Mouse (Mus musculus) kidney, embryonic 14.5 days (tissue): ENCODE measurements around the gene Scarb1. TPM values are rescaled to one million over a fixed set of nuclear protein-coding genes. Genes with fewer than 3 reads are reported as not detected.

Experiments
- ATAC-seq: fragments of 200-750 bp; cut with Nextera tagmentation; 2 replicates; pipeline ENCODE4 v1.8.0; 2017; ENCODE audit warnings: moderate number of reproducible peaks, mild to moderate bottlenecking, moderate TSS enrichment, moderate library complexity; ENCODE audit not compliant: low FRiP score, low TSS enrichment
- H3K27ac ChIP-seq: fragments of 300-500 bp; sonication (generic); 2 replicates; pipeline ENCODE4 v1.5.1; 2014; ENCODE audit warnings: low read depth, mild to moderate bottlenecking, low read length, moderate library complexity, mixed read lengths
- H3K27me3 ChIP-seq: fragments of 300-500 bp; sonication (generic); 2 replicates; pipeline ENCODE4 v1.6.1; 2014; ENCODE audit warnings: mild to moderate bottlenecking, low read length; ENCODE audit not compliant: control insufficient read depth, insufficient read depth
- H3K36me3 ChIP-seq: fragments of 300-500 bp; sonication (generic); 2 replicates; pipeline ENCODE4 v1.6.1; 2014; ENCODE audit warnings: low read length, mixed read lengths; ENCODE audit not compliant: control insufficient read depth, insufficient read depth
- H3K4me1 ChIP-seq: fragments of 300-500 bp; sonication (generic); 2 replicates; pipeline ENCODE4 v1.6.1; 2014; ENCODE audit warnings: low read length, mixed read lengths; ENCODE audit not compliant: control insufficient read depth, insufficient read depth
- H3K4me2 ChIP-seq: fragments of 300-500 bp; sonication (generic); replicated peaks from 2 replicates; pipeline ENCODE4 v1.6.1; 2014; ENCODE audit warnings: low read depth, mild to moderate bottlenecking, low read length
- H3K4me3 ChIP-seq: fragments of 300-500 bp; sonication (generic); 2 replicates; pipeline ENCODE4 v1.5.1; 2014; ENCODE audit warnings: mild to moderate bottlenecking, low read length
- H3K9ac ChIP-seq: fragments of 300-500 bp; sonication (generic); 2 replicates; pipeline ENCODE4 v1.6.1; 2014; ENCODE audit warnings: low read depth, mild to moderate bottlenecking, low read length, moderate library complexity
- H3K9me3 ChIP-seq: fragments of 300-500 bp; sonication (generic); 2 replicates; pipeline ENCODE4 v1.6.1; 2016; ENCODE audit warnings: low read length; ENCODE audit not compliant: control insufficient read depth
- WGBS: fragments of 180-500 bp; shearing (Covaris S2); extraction: QIAGEN DNeasy Blood & Tissue Kit; methylation state at CpG from one replicate; pipeline ENCODE4 v1.1.7; 2014; 5-methylcytosine and 5-hydroxymethylcytosine counted together
- polyA plus RNA-seq: library from polyadenylated mRNA; unstranded; fragments of >200 nt; fragmentation: Nextera tagmentation; extraction: Ambion mirVana; gene quantifications from 2 replicates; pipeline ENCODE4 v1.2.1, GENCODE M21; 2014

Scarb1 gene
- polyA plus RNA-seq, 1 experiment from 2014 or later, result 48.8 TPM

- no peaks in the 10 kb centered on the region for H3K27me3 ChIP-seq
- H3K36me3 ChIP-seq, result no peaks in the 10 kb centered on the region
- ATAC-seq, result no peak
- no peak overlapping the region for H3K9ac ChIP-seq
- no peak overlapping the region for H3K27ac ChIP-seq
- no peaks in the 10 kb centered on the region for H3K9me3 ChIP-seq
- peaks cover 17% of the 10 kb centered on the region; the same call in 1 of the 2 replicates for H3K4me1 ChIP-seq
- 23% methylated on average over 6 of the region's 6 CpGs for WGBS
- H3K4me2 ChIP-seq, result no peak overlapping the region
- H3K4me3 ChIP-seq, result no peak overlapping the region
Measured at GRCm38 (mm10) chr5:125240124-125240781, 100.6 kb downstream of the Scarb1 start.

- 0 out of 2 replicates have a peak, but pooled peaks have one; percentile 65 for ATAC-seq
- no peaks in the 10 kb centered on the region for H3K9me3 ChIP-seq
Measured at GRCm38 (mm10) chr5:125235874-125236273, 105.0 kb downstream of the Scarb1 start.

GRCm38 (mm10) chr5:125235398-125235797 is 105.5 kb downstream of the Scarb1 start:
- no peak overlapping the region for H3K4me3 ChIP-seq
- WGBS, result 97% methylated on average over 3 of the region's 3 CpGs
- no peaks in the 10 kb centered on the region for H3K27me3 ChIP-seq
- H3K4me2 ChIP-seq, result no peak overlapping the region
- no peak for ATAC-seq
- no peaks in the 10 kb centered on the region for H3K36me3 ChIP-seq
- H3K27ac ChIP-seq, result no peak overlapping the region
- no peaks in the 10 kb centered on the region for H3K9me3 ChIP-seq
- peaks cover 4% of the 10 kb centered on the region; the same call in 1 of the 2 replicates for H3K4me1 ChIP-seq
- H3K9ac ChIP-seq, result no peak overlapping the region

More at GRCm38 (mm10) chr5:125235874-125236273, 105.0 kb downstream of the Scarb1 start:
- H3K27ac ChIP-seq, result no peak overlapping the region
- H3K27me3 ChIP-seq, result no peaks in the 10 kb centered on the region
- H3K4me2 ChIP-seq, result no peak overlapping the region
- no peak overlapping the region for H3K9ac ChIP-seq
- H3K36me3 ChIP-seq, result no peaks in the 10 kb centered on the region
- peaks cover 4% of the 10 kb centered on the region; the same call in 1 of the 2 replicates for H3K4me1 ChIP-seq
- WGBS, result 48% methylated on average over 6 of the region's 6 CpGs
- H3K4me3 ChIP-seq, result no peak overlapping the region

DNA sequence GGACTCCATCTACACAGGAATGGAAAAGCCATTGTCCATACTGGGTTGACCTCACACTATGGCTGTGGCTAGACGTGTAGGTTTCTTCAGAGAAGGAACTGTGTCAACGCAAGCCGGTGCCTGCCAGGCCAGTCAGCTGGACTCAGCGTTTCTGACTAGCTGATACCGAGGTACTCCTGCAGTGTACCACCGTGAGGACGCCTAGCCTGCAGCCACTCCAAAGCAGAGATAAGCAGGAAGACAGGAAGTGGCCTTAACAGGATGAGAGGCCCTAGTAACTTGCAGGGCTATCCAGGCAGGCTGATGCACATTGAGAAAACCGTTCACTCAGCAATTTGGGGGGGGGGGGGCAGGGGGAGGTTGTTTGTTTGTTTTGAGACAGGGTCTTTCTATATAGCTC is 106.5 kb downstream of the Scarb1 start:
- no peak overlapping the region for H3K4me3 ChIP-seq
- H3K4me2 ChIP-seq, result no peak overlapping the region
- no peak for ATAC-seq
- H3K9ac ChIP-seq, result no peak overlapping the region
- H3K9me3 ChIP-seq, result no peaks in the 10 kb centered on the region
- H3K36me3 ChIP-seq, result no peaks in the 10 kb centered on the region
- WGBS, result 75% methylated on average over 8 of the region's 8 CpGs
- no peak overlapping the region for H3K27ac ChIP-seq
- H3K4me1 ChIP-seq, result peaks cover 4% of the 10 kb centered on the region; the same call in 1 of the 2 replicates
- H3K27me3 ChIP-seq, result no peaks in the 10 kb centered on the region

DNA sequence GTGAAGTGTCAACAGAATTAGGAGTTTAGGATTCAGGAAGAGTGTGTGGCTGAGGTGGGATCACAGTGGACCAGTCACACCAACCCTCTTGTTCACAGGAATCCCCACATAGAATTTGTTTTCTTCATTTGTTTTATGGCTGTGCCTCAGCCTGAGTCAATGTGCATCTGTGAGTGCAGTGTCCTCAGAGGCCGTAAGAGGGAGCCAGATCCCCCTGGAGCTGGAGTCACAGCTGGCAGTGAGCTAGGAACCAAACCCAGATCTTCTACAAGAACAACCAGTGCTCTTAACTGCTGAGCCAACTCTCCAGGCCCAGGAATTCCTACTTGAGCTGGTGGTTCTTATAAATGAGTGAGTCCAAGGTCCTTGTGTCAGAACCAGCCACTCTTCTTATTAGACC is 107.4 kb downstream of the Scarb1 start:
- Histone ChIP-seq H3K4me3 (no peak overlapping the region), H3K4me2 (no peak overlapping the region), H3K36me3 (no peaks in the 10 kb centered on the region), H3K9me3 (no peaks in the 10 kb centered on the region), H3K4me1 (peaks cover 4% of the 10 kb centered on the region; the same call in 1 of the 2 replicates), H3K27me3 (no peaks in the 10 kb centered on the region), H3K27ac (no peak overlapping the region), H3K9ac (no peak overlapping the region)
- 97% methylated on average over 1 of the region's 1 CpGs for WGBS
- ATAC-seq, result no peak

GRCm38 (mm10) chr5:125232443-125232979 is 108.4 kb downstream of the Scarb1 start:
- Histone ChIP-seq H3K27me3 (no peaks in the 10 kb centered on the region), H3K36me3 (no peaks in the 10 kb centered on the region), H3K27ac (no peak overlapping the region), H3K4me2 (no peak overlapping the region), H3K4me3 (no peak overlapping the region), H3K9me3 (peaks cover 4% of the 10 kb centered on the region; the same call in 1 of the 2 replicates), H3K9ac (no peak overlapping the region), H3K4me1 (peaks cover 4% of the 10 kb centered on the region; the same call in 1 of the 2 replicates)
- WGBS, result 78% methylated on average over 7 of the region's 7 CpGs
- no peak for ATAC-seq

DNA sequence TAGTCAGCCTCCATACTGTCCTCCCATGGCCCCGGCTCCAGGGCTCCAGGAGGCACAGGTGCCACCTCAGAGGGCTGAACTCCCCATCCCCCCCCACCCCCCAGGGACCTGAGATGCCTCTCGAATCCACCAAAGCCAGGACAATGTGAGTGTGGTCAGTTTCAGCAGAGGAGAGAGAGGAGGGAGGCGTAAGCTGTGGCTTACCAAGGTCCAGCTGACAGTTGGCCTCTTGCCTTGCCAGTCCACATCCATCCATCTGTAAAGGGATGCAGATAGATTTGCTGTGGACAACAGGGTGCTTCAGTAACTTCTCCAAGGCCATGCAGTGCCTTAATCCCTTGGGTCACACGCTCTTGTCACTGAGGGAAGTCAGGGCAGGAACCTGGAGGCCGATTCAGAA is 110.4 kb downstream of the Scarb1 start:
- Histone ChIP-seq H3K27me3 (no peaks in the 10 kb centered on the region), H3K4me3 (no peak overlapping the region), H3K9me3 (peaks cover 4% of the 10 kb centered on the region; the same call in 1 of the 2 replicates), H3K36me3 (no peaks in the 10 kb centered on the region), H3K27ac (no peak overlapping the region), H3K4me1 (no peaks in the 10 kb centered on the region), H3K9ac (no peak overlapping the region), H3K4me2 (no peak overlapping the region)
- no peak for ATAC-seq
- WGBS, result 85% methylated on average over 5 of the region's 5 CpGs

DNA sequence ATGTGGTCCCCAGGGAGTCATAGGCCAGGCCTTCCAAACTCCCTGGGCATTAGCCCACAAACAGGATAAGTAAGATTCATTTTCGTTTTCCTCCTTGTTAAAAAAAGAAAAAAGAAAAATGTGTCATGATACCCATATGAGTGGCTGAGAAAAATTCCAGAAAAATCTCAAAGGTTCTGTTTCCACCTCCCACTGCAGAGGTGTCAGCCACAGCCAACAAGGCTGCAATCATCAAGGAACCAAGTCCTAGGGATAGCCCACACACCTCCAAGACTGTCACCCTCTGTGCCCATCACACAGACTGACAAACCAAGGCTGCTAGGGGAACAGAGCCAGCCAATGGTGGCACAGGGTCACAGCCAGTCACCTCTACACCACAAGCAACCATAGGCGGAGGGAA is 111.8 kb downstream of the Scarb1 start:
- Histone ChIP-seq H3K4me3 (no peak overlapping the region), H3K36me3 (no peaks in the 10 kb centered on the region), H3K4me1 (0 out of 2 replicates have a peak, but pooled peaks cover 4% of the 10 kb centered on the region), H3K27me3 (no peaks in the 10 kb centered on the region), H3K9me3 (peaks cover 4% of the 10 kb centered on the region; the same call in 1 of the 2 replicates), H3K27ac (no peak overlapping the region), H3K4me2 (no peak overlapping the region), H3K9ac (no peak overlapping the region)
- ATAC-seq, result no peak
- 79% methylated on average over 2 of the region's 2 CpGs for WGBS

- no peak for ATAC-seq
- 96% methylated on average over 4 of the region's 4 CpGs for WGBS
- no peak overlapping the region for H3K4me2 ChIP-seq
Measured at GRCm38 (mm10) chr5:125227699-125228098, 113.2 kb downstream of the Scarb1 start.

More at GRCm38 (mm10) chr5:125227699-125228098, 113.2 kb downstream of the Scarb1 start:
- Histone ChIP-seq H3K27ac (no peak overlapping the region), H3K36me3 (no peaks in the 10 kb centered on the region), H3K4me3 (no peak overlapping the region), H3K27me3 (no peaks in the 10 kb centered on the region), H3K9me3 (peaks cover 4% of the 10 kb centered on the region; the same call in 1 of the 2 replicates), H3K4me1 (0 out of 2 replicates have a peak, but pooled peaks cover 4% of the 10 kb centered on the region), H3K9ac (no peak overlapping the region)
